Mouse (Mus musculus): ENCODE measurements around the gene Pafah1b1. TPM values are rescaled to one million over a fixed set of nuclear protein-coding genes. Genes with fewer than 3 reads are reported as not detected.
A peak's percentile ranks its signal among the peaks of the same experiment; 100 is the strongest.

Gene Pafah1b1
- total RNA-seq, 1 experiment, result 64.6 TPM

GRCm38 (mm10) chr11:74721141-74721540 lies 3.3 kb downstream of the Pafah1b1 start:
- DNase-seq (ENCODE audit: low read depth, low spot score), result no peak
- TF ChIP-seq ZNF384 (IDR thresholded peaks at IDR 0.05; ENCODE audit: low read depth, low read length) (peak; percentile 66; the same call in 1 of the 2 replicates), CHD2 (IDR thresholded peaks at IDR 0.05; ENCODE audit: low read depth, low read length) (no peak)
- Histone ChIP-seq H3K36me3 (ENCODE audit: control insufficient read depth, insufficient read depth, low read length, poor library complexity, severe bottlenecking) (no peaks in the 10 kb centered on the region), H3K9me3 (ENCODE audit: control insufficient read depth, insufficient read depth, low read depth, low read length) (no peaks in the 10 kb centered on the region), H3K9ac (ENCODE audit: insufficient read depth, low read depth, low read length, poor library complexity, severe bottlenecking) (no peak overlapping the region), H3K27ac (ENCODE audit: insufficient read depth, low read depth, low read length, poor library complexity, severe bottlenecking) (peak overlapping the region; percentile 40; the same call in 1 of the 2 replicates), H3K4me3 (ENCODE audit: insufficient read depth in 1 of 2, low read depth in 1 of 2, low read length in 2 of 2, poor library complexity in 1 of 2, severe bottlenecking in 1 of 2) (no peak overlapping the region; a peak in 2 of 4 replicates), H3K4me1 (ENCODE audit: control insufficient read depth in 2 of 2, insufficient read depth in 2 of 2, low read length in 2 of 2, poor library complexity in 1 of 2) (peaks cover 1 to 19% of the 10 kb centered on the region in 2 experiments; a peak in 3 of 4 replicates)
- in situ Hi-C loops (cut with MboI; ENCODE audit: low sequenced_read_pairs in 2 of 2, unreplicated experiment in 2 of 2), result no loop called here

- no peaks in the 10 kb centered on the region for H3K9me3 ChIP-seq (ENCODE audit: control insufficient read depth, insufficient read depth, low read depth, low read length)
- TF ChIP-seq HCFC1 (IDR thresholded peaks at IDR 0.05; ENCODE audit: borderline replicate concordance, insufficient read depth, low read length), result no peak
- TF ChIP-seq CHD2 (IDR thresholded peaks at IDR 0.05; ENCODE audit: low read depth, low read length), result peak; percentile 34; the same call in 1 of the 2 replicates
- no peak for TF ChIP-seq MAFK (IDR thresholded peaks at IDR 0.05; ENCODE audit: insufficient read depth, low read depth, low read length)
- no peak for TF ChIP-seq ZC3H11A (IDR thresholded peaks at IDR 0.05; ENCODE audit: borderline replicate concordance, low read depth, low read length)
- TF ChIP-seq ZNF384 (IDR thresholded peaks at IDR 0.05; ENCODE audit: low read depth, low read length), result no peak
- H3K4me3 ChIP-seq (ENCODE audit: insufficient read depth in 1 of 2, low read depth in 1 of 2, low read length in 2 of 2, poor library complexity in 1 of 2, severe bottlenecking in 1 of 2), result peak overlapping the region; percentile 3 to 15; a peak in 1 of 4 replicates
- 0 out of 2 replicates have a peak overlapping the region, but pooled peaks have one; percentile 2 for H3K9ac ChIP-seq (ENCODE audit: insufficient read depth, low read depth, low read length, poor library complexity, severe bottlenecking)
- peak; percentile 30 for DNase-seq (ENCODE audit: low read depth, low spot score)
- H3K36me3 ChIP-seq (ENCODE audit: control insufficient read depth, insufficient read depth, low read length, poor library complexity, severe bottlenecking), result no peaks in the 10 kb centered on the region
- H3K4me1 ChIP-seq (ENCODE audit: control insufficient read depth in 2 of 2, insufficient read depth in 2 of 2, low read length in 2 of 2, poor library complexity in 1 of 2), result peaks cover 1 to 19% of the 10 kb centered on the region in 2 experiments; a peak in 3 of 4 replicates
- peak overlapping the region; percentile 40; the same call in 1 of the 2 replicates for H3K27ac ChIP-seq (ENCODE audit: insufficient read depth, low read depth, low read length, poor library complexity, severe bottlenecking)
- in situ Hi-C loops (cut with MboI; ENCODE audit: low sequenced_read_pairs in 2 of 2, unreplicated experiment in 2 of 2), result no loop called here
These were observed 3.8 kb downstream of the Pafah1b1 start for GRCm38 (mm10) chr11:74720668-74721067.

- Histone ChIP-seq H3K4me1 (ENCODE audit: control insufficient read depth in 2 of 2, insufficient read depth in 2 of 2, low read length in 2 of 2, poor library complexity in 1 of 2) (peaks cover 4 to 10% of the 10 kb centered on the region in 2 experiments; a peak in 3 of 4 replicates), H3K4me3 (ENCODE audit: insufficient read depth in 1 of 2, low read depth in 1 of 2, low read length in 2 of 2, poor library complexity in 1 of 2, severe bottlenecking in 1 of 2) (no peak overlapping the region), H3K27ac (ENCODE audit: insufficient read depth, low read depth, low read length, poor library complexity, severe bottlenecking) (no peak overlapping the region), H3K36me3 (ENCODE audit: control insufficient read depth, insufficient read depth, low read length, poor library complexity, severe bottlenecking) (no peaks in the 10 kb centered on the region), H3K9ac (ENCODE audit: insufficient read depth, low read depth, low read length, poor library complexity, severe bottlenecking) (no peak overlapping the region), H3K9me3 (ENCODE audit: control insufficient read depth, insufficient read depth, low read depth, low read length) (no peaks in the 10 kb centered on the region)
- in situ Hi-C loops (cut with MboI; ENCODE audit: low sequenced_read_pairs in 2 of 2, unreplicated experiment in 2 of 2), result no loop called here
- no peak for DNase-seq (ENCODE audit: low read depth, low spot score)
- no peak for TF ChIP-seq MAFK (IDR thresholded peaks at IDR 0.05; ENCODE audit: insufficient read depth, low read depth, low read length)
- no peak for TF ChIP-seq ZNF384 (IDR thresholded peaks at IDR 0.05; ENCODE audit: low read depth, low read length)
- no peak for TF ChIP-seq HCFC1 (IDR thresholded peaks at IDR 0.05; ENCODE audit: borderline replicate concordance, insufficient read depth, low read length)
These were observed 8.4 kb downstream of the Pafah1b1 start for GRCm38 (mm10) chr11:74715971-74716525.

- no peak overlapping the region for H3K27ac ChIP-seq (ENCODE audit: insufficient read depth, low read depth, low read length, poor library complexity, severe bottlenecking)
- no peak overlapping the region for H3K9ac ChIP-seq (ENCODE audit: insufficient read depth, low read depth, low read length, poor library complexity, severe bottlenecking)
- TF ChIP-seq HCFC1 (IDR thresholded peaks at IDR 0.05; ENCODE audit: borderline replicate concordance, insufficient read depth, low read length) (no peak), ZC3H11A (IDR thresholded peaks at IDR 0.05; ENCODE audit: borderline replicate concordance, low read depth, low read length) (no peak), MAFK (IDR thresholded peaks at IDR 0.05; ENCODE audit: insufficient read depth, low read depth, low read length) (no peak), ZNF384 (IDR thresholded peaks at IDR 0.05; ENCODE audit: low read depth, low read length) (no peak)
- peak overlapping the region; percentile 39 to 50; a peak in 3 of 4 replicates for H3K4me3 ChIP-seq (ENCODE audit: insufficient read depth in 1 of 2, low read depth in 1 of 2, low read length in 2 of 2, poor library complexity in 1 of 2, severe bottlenecking in 1 of 2)
- no peaks in the 10 kb centered on the region for H3K36me3 ChIP-seq (ENCODE audit: control insufficient read depth, insufficient read depth, low read length, poor library complexity, severe bottlenecking)
- peaks cover 6 to 13% of the 10 kb centered on the region in 2 experiments; a peak in 3 of 4 replicates for H3K4me1 ChIP-seq (ENCODE audit: control insufficient read depth in 2 of 2, insufficient read depth in 2 of 2, low read length in 2 of 2, poor library complexity in 1 of 2)
- DNase-seq (ENCODE audit: low read depth, low spot score), result no peak
- no peaks in the 10 kb centered on the region for H3K9me3 ChIP-seq (ENCODE audit: control insufficient read depth, insufficient read depth, low read depth, low read length)
- in situ Hi-C loops (cut with MboI; ENCODE audit: low sequenced_read_pairs in 2 of 2, unreplicated experiment in 2 of 2), result no loop called here
These were observed 13.8 kb downstream of the Pafah1b1 start for GRCm38 (mm10) chr11:74710671-74711070.

GRCm38 (mm10) chr11:74708781-74709180 lies 15.7 kb downstream of the Pafah1b1 start:
- Histone ChIP-seq H3K9me3 (ENCODE audit: control insufficient read depth, insufficient read depth, low read depth, low read length) (no peaks in the 10 kb centered on the region), H3K9ac (ENCODE audit: insufficient read depth, low read depth, low read length, poor library complexity, severe bottlenecking) (no peak overlapping the region), H3K4me3 (ENCODE audit: insufficient read depth in 1 of 2, low read depth in 1 of 2, low read length in 2 of 2, poor library complexity in 1 of 2, severe bottlenecking in 1 of 2) (no peak overlapping the region), H3K4me1 (ENCODE audit: control insufficient read depth in 2 of 2, insufficient read depth in 2 of 2, low read length in 2 of 2, poor library complexity in 1 of 2) (peaks cover 6 to 18% of the 10 kb centered on the region in 2 experiments; a peak in 3 of 4 replicates), H3K36me3 (ENCODE audit: control insufficient read depth, insufficient read depth, low read length, poor library complexity, severe bottlenecking) (no peaks in the 10 kb centered on the region), H3K27ac (ENCODE audit: insufficient read depth, low read depth, low read length, poor library complexity, severe bottlenecking) (no peak overlapping the region)
- TF ChIP-seq CHD2 (IDR thresholded peaks at IDR 0.05; ENCODE audit: low read depth, low read length) (no peak), ZC3H11A (IDR thresholded peaks at IDR 0.05; ENCODE audit: borderline replicate concordance, low read depth, low read length) (no peak), HCFC1 (IDR thresholded peaks at IDR 0.05; ENCODE audit: borderline replicate concordance, insufficient read depth, low read length) (no peak), ZNF384 (IDR thresholded peaks at IDR 0.05; ENCODE audit: low read depth, low read length) (no peak), MAFK (IDR thresholded peaks at IDR 0.05; ENCODE audit: insufficient read depth, low read depth, low read length) (no peak)
- DNase-seq (ENCODE audit: low read depth, low spot score), result no peak
- in situ Hi-C loops (cut with MboI; ENCODE audit: low sequenced_read_pairs in 2 of 2, unreplicated experiment in 2 of 2), result no loop called here

All from ES-E14 (cell line).